Mouse (Mus musculus): ENCODE measurements at regions not wholly inside any gene's neighbourhood (a gene's known extent, or its start where the extent isn't known, plus 50 kb on each side); places are given as distances from the start of the nearest gene placed in this dataset.

GRCm38 (mm10) chr13:72800021-72800420 is 171.4 kb downstream of the Irx2 start:
- TF ChIP-seq POLR2A (IDR thresholded peaks at IDR 0.05; ENCODE audit: low read depth, low read length): no peak
- no peak for TF ChIP-seq CTCF (IDR thresholded peaks at IDR 0.05; ENCODE audit: borderline replicate concordance, insufficient read depth, low read length)
